Mouse (Mus musculus) thymus, postnatal 14 days (tissue): ENCODE data around the gene Ppm1n.
A peak's percentile ranks its signal among the peaks of the same experiment; 100 is the strongest.

Source experiments
- DNase-seq: peaks from one replicate; pipeline ENCODE4 v3.0.0; 2021

Gene Ppm1n

DNA sequence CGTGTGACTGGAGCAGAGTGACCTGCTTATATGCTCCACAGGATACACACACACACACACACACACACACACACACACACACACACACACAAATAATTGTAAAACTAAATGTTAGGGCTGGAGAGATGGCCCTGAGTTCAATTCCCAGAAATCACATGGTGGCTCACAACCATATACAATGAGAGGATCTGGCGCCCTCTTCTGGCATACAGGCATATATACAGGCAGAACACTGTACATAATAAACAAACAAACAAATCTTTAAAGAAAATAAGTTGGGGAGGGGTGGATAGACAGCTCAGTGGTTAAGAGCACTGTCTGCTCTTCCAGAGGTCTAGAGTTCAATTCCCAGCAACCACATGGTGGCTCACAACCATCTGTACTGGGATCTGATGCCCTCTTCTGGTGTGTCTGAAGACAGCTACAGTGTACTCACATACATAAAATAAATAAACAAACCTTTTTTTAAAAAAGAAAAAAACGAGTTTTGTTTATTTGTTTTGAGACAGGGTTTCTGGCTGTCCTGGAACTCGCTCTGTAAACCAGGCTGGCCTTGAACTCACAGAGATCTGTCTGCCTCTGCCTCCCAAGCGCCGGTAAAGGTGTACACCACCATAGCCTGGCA, 1.9 kb upstream of the Ppm1n start:
- DNase-seq: peak; percentile 49

DNA sequence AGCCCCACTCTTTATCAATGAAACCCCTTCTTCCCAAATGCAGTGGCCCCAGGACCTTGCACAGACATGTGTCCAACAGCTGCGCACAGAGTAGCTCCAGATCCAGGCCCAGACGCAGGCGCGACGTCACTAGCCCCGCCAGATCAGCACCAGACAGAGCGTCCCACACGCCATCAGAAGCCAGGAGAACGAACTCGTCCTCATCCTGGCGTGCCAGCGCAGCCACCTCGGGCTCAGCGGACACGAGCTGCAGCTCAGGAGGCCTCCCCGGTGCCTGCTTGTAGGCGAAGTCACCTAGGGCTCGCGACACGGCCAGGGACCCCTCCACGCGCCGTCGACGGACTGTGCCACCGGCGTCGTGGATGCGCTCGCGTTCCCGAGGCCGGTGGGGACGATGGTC, 812 bp downstream of the Ppm1n start:
- DNase-seq: no peak

GRCm38 (mm10) chr7:19276253-19276652, 3.6 kb downstream of the Ppm1n start:
- DNase-seq: no peak

- DNase-seq: peak; percentile 94
These were observed 7.6 kb downstream of the Ppm1n start for GRCm38 (mm10) chr7:19272173-19272764.

GRCm38 (mm10) chr7:19271238-19272172, 8.4 kb downstream of the Ppm1n start, which contains the start of gene Vasp:
Vasp (minus strand) TSS chr7:19271817.
- DNase-seq: peak; percentile 87

DNA sequence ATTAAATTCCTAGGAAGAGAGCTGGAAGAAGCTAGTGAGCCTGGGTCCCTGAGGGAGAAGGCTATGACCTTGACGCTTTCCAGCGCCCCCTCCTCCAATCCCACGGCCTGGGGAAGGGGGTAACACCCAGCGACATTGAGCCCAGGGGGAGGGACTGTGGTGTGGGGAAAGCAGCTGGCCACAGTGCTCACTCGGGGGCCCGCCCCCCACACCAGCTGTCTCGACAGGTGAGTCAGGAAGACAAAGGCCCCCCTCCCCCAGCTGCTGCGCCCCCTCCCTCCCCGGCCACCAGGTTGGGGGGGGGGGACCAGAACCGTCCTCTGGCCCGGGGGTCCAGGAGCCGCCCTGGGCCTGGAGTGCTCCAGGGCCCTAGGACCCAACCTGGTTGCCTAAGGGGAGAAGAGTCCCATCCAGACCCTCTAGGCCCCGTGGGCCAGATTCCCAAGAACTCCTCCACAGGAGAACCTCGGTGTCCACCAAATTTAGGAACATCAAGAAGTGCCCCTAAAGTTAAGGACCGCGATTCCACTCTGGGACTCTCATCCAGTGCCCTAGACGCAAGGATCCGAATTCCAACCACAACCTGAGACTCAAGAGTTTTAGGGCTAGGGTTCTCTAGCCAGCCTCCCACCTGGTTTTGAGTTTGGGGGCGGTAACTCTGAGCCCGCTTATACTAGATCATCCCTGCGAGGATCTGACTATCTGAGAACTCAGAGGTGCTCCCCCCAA, 9.2 kb downstream of the Ppm1n start:
- peak; percentile 62 for DNase-seq

DNA sequence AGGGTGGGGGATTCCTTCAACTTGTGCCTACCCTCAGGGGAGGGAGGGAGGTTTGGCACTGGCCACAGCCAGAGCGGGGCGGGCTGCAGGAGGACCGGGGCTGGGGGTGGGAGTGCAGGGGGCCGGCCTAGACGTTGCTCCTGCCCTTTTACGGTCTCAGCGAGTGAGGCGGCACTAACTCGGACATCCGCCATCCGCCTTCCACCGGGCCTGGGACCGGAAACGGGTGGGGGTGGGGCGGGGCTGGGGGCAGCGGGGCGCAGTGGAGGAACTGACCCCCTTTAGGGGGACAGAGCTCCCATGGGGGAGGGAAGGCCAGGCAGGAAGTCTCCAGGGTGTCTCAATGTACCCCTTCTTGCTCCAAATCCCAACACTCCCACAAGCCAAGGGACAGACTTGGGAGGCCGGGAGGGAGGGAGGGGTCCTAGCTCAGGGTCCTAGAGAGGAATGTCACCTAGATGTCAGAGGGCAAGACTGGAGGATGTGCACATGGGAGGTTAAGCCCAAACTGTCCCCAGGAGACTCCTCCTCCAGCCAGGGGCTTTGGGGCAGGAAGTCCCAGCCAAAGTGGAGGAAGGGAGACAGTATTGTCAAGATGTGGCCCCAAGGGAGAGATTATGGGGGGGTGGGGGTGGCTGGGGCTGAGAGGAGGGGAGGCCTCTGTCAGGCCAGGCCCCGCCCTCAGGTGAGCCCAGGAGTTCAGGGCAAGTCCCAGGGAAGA, 10.0 kb downstream of the Ppm1n start:
- peak; percentile 40 for DNase-seq

- no peak for DNase-seq
These were observed 10.7 kb downstream of the Ppm1n start for GRCm38 (mm10) chr7:19268993-19269681.

DNA sequence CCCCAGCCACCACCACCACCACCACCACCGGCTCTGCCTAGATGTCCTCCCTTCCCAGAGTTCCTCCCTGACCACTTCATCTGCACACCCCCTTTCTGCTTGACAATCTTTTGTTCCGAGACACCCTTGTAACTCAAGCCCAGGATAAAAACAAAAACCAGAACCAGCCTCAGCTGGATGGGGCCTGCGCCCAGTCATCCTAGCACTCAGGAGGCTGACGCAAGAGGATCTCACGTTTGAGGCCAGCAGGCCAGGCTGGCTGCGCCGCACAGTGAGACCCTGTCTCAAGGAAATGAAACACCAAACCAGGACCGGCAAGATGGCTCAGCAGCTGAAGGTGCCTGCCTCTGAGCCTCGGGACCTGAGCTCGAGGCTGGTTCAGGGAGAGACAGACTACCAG, 12.8 kb downstream of the Ppm1n start:
- no peak for DNase-seq

DNA sequence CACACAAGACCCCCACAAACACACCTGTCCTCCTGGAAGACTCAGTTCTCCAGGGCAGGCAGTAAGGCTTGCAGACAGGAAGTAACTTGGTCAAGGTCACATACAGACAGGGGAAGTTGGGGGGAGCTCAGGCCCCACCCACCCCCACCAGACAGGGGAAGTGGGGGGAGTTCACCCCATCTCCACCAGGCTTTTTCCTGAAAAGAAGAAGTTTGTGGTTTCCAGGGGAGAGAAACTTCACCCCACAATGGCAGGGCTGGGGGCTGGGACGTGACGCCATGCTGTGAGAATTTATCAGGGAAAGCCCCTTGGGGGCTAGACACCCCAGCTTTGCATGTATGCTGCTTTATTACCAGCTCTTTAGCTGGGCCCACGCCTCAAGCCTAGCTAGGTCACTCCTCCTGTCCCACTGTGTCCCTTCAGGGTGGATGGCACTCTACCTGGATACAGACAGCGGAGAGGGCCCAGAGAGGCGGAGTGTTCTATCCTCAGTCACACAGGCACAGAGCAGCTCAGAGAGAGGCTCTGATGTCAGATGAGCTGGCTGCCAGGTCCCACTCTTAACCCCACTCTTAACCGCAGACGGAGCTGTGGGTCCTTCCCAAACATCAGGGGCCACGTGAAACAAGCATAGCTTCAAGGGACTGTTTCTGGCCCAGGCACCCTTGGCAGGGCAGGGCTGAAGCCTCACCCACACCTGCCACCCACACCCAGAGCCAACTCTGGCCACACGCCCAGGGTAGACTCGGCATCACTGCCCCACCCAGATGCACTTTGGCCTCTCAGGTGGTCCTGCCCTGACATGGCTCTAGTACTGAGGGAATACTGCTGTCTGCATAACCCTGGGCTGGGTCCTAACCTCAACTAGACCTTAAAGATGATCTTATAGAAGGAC, 13.7 kb downstream of the Ppm1n start:
- peak; percentile 60 for DNase-seq

DNA sequence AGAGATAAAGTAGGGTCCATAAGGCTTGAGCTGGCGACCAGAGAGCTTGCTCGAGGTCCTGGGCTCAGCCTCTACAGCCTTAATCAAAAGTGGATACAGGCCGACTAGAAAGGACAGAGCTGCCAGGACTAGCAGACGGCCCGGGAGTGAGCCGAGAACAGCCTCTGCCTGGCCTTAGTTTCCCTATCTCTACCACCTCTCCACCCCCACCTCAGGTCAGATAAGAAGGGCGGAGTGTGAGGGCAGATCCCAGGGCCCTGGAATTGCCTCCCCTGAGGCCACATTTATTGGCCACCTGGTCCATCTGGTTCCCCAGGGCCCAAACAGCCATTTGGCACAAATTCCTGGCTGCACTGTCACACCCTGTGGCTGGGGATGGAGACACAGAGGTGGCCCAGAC, 14.7 kb downstream of the Ppm1n start:
- no peak for DNase-seq

DNA sequence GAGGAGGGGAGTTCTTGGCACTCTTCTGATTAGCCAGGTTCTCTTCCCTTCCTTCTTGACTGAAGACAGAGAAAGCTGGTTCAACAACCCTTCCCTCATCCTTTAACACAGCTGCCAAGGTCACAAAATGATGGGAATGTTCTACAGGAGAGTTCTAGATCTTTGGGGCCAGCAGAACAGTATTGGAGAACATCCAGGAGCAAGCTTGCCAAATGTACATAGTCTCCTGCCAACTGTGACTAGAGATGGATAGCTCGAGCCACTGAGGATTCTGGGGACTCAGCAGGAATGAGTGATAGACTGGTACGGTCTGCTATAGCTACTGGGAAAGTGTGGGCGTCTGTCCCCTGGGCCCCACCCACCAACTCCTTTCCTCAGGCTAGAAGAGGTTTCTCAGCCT, 21.5 kb downstream of the Ppm1n start:
- DNase-seq: no peak

DNA sequence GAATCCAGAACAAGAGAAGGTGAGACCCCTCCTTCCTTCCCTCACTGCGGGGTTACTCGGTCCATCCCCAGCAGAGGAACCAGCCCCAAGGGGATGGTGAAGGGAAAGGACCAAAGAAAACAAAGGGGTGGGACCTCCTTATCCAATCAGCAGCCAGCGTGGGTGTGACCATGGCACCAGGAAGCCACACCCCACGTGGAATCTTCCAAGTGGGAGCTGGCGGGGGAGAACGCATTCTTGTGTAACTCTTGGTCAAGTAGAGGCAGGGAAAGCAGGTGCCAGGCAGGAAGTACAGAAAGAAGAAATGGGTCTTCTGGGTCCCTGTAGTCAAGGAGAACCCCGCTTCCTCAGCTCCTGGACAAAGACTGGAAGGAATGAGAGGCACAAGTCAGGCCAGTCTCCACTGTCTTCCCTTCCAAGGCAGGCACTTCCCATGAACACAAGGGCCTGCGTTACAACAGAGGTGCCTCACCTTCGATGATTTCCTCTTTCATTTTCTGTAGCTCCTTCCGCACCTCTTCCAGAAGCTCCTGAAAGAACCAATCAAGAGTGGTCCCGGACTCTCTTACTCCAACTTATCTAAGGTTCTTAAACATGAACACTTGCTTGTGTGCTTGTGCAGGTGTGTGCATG, 22.4 kb downstream of the Ppm1n start:
- DNase-seq: no peak

DNA sequence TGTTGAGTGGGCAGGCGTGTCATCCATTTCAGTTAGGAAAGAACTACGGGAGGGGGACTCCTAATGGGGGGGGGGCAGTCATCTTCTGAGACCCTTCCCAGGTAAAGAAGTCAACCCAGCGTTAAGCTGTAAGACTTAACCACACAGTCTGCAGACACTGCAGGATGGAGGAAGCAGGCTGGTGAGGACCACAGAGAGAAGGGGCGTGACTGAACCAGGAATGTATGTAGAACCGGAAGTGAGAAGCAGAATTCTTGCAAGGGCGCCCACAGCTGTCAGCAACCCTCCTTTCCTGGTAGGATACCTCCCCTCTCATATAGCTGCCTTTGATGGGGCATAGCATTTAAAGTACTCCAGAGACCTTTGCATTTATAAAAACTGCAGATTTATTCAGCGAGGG, 23.3 kb downstream of the Ppm1n start:
- peak; percentile 48 for DNase-seq

GRCm38 (mm10) chr7:19255395-19255794, 24.5 kb downstream of the Ppm1n start:
- no peak for DNase-seq

GRCm38 (mm10) chr7:19253437-19253836, 26.4 kb downstream of the Ppm1n start:
- DNase-seq: no peak

GRCm38 (mm10) chr7:19252078-19252477, 27.8 kb downstream of the Ppm1n start:
- DNase-seq: no peak

DNA sequence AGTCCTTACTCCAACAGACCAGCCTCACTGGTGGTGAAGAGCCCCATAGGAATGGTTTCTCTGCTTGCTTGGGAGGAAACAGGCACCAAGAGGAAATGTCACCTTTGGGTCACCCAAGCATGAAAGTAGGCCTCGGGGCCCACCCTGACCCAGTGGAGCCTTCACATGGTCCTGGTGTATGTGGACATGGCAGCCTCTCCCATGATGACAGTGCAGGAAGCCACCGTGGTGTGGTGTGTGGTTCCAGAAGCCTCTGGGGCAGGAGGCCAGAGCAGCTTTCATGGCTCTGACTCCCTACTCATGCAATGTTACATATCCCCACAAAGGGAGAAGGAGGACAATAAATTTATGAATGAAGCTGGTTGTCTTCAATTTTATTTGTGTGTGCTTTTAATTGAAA, 32.4 kb downstream of the Ppm1n start:
- no peak for DNase-seq

DNA sequence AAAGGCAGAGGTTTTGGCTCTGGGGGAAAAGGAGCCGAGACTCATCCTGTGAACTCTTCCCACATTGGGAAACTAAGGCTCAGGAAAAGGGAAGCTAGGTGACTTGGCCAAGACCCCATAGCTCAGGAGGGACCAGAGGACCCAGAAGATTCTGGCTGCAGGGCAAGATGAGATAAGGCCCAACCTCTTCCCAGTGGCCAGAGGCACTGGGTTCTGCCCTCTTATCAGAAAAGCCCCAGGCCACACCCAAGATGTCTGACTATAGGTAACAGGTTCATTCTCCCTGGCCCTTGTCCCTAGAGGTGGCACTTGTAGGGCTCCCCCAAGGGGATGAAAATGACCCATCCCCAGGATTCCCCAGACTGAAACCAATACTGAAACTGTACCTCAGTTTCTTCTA, 33.0 kb downstream of the Ppm1n start:
- no peak for DNase-seq

DNA sequence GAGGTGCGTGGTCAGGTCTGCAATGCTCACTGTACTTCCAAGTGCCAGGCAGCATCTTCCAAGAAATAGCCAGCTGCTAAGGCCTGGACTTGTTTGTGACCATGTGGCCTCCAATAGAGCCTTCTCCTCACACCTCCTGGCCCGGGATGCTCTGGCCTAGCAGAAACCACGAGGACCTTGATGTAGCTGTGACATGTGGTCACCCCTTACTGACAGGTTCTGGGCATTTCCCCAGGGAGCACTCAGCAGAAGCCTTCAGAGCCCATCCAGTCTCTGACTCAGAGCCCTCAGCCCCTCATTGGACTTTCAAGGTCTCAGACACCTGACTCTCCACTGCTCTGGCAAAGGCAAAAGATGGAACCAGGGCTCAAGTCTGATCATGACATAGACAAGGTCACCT, 34.8 kb downstream of the Ppm1n start:
- no peak for DNase-seq
